Mouse (Mus musculus) CD4-positive helper T cell, adult 2 months (primary cell): ENCODE results near the gene Ccdc189.

ENCODE experiments used
- DNase-seq: peaks from one replicate; pipeline ENCODE4 v3.0.0-alpha.2; 2012; ENCODE audit warnings: low read depth, missing footprints, low spot score

The Ccdc189 gene

DNA sequence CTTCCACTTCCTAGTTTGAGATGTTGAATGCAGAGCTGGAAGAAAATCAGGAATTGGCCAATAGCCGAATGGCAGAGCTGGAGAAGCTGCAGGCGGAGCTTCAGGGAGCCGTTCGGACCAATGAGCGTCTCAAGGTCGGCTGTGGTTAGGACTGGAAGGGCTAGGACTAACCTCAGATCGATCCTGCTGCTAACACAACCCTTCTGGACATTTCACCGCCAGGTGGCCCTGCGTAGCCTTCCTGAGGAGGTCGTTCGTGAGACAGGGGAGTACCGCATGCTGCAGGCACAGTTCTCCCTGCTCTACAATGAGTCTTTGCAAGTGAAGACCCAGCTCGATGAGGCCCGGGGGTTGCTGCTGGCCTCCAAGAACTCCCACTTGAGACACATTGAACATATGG is 4.2 kb upstream of the Ccdc189 start:
- no peak for DNase-seq

- DNase-seq, result no peak
Measured at GRCm38 (mm10) chr7:127591108-127591507, 2.7 kb upstream of the Ccdc189 start.

DNA sequence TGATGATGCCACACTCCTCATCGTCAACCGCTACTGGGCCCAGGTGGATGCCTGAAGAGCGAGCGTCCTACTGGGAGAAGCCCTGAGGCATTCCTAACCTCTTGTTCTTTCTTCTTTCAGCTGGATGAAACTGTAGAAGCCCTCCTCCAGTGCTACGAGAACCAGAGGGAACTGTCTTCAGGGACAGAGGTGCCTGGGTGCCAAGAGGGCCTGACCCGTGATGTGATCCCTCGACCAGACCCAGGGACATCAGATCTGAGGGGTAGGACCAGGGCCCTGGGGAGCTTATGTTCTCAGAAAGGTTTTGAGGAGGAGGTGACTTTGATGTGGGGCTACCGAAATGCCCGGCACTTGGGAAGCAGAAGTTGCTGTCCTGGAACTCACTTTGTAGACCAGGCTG is 1.2 kb upstream of the Ccdc189 start:
- no peak for DNase-seq

GRCm38 (mm10) chr7:127588901-127589300 is 506 bp upstream of the Ccdc189 start:
- DNase-seq, result no peak

DNA sequence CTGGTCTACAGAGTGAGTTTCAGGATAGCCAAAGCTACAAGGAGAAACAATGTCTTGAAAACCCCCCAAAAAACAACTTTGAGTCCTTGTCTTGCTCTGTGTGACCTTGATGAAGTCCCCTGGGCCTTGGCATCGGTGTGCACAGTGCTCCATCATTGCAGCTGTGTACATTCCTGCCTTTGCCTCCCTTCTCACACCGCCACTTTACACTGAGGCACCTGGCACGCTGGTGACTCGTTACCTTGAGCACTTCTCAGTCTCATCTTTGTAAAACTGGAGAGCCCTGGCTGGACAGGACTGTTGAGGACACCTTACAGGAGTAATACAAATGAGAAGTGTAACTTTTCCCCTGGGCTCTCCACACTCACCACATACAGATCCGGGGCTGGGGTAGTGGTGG is 1.2 kb downstream of the Ccdc189 start:
- no peak for DNase-seq

DNA sequence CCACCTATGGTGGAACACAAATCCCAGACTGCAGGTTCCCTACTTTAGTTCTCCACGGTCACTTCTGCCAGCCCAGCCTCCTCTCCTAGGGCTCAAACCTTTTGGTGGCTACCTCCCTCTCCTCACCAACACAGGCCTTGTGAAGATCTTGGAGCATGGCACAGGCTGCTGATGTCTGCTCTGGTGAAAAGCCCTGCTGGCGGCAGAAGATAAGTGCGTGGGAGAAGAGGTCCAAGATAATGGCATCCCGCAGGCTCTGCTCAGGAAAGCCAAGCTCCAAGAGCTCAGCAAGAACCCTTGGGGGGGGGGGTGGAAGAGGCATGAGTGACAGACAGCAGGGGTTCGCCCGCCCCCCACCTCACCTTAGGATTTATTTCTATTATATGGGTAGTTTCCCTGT is 2.2 kb downstream of the Ccdc189 start:
- DNase-seq, result no peak

GRCm38 (mm10) chr7:127585031-127585430 is 3.4 kb downstream of the Ccdc189 start:
- DNase-seq, result no peak

- no peak for DNase-seq
Measured at GRCm38 (mm10) chr7:127583260-127583659, 5.1 kb downstream of the Ccdc189 start.

GRCm38 (mm10) chr7:127574115-127574514 is 14.3 kb downstream of the Ccdc189 start:
- peak; percentile 36 for DNase-seq

DNA sequence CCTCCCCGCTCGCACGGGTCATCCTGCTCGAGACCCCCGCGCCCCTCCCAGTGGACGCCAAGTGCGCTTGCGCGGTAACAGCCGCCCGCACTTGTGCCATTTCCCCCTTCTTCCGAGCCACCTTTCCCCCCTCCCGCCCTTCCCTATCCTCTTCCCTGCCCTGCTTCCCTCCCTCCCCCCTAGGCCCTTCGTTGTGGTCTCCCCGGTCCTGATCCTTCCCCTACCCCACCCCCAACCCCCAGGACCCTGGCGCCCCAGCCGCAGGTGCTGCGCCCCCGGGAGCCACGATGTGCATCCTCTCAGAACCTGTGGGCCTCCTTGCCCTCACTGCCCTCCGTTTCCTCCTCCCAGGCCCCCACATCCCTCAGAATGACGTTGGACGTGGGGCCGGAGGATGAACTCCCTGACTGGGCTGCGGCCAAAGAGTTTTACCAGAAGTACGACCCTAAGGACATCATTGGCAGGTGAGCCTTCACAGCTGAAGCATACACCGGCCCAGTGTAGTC is 14.8 kb downstream of the Ccdc189 start:
- DNase-seq, result no peak

- DNase-seq, result peak; percentile 97
Measured at GRCm38 (mm10) chr7:127572895-127573471, 15.4 kb downstream of the Ccdc189 start, which contains the start of gene Phkg2. TSS of gene Phkg2 (plus strand) at chr7:127573340.

DNA sequence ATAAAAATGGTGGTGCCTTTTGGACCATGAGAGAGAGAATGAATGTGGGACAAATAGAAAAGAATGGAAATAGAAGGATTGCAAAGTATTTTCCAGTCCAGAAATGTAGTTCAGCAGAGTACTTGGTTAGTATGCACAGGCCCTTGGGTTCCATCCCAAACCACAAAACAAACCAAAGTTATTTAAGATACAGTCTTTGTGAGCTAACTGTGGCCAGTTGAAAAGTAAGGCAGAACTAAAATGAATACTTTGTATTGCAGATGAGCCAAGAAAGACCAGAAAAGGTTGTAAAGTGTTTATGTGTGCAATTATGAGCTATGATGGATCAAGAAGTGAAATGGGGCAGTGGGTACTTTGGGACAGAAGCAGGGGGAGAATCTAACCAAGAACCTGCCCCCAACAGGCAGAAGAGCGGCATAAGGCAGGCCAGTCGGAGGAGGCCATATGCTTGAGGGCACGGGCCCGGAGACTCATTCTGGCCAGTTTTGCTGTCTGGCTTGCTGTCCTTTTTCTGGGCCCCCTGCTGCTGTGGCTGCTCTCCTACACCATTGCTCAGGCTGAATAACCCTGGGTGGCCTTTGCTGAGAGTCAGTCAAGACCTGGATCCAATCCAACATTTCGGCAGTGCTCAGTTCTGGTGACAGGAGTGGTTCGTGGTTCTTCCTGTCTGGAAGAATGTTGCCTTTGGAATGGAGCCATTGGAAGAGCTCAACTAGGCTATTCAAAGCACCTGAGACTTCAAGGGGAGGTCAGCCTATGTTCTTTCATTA is 23.8 kb downstream of the Ccdc189 start:
- DNase-seq, result no peak

GRCm38 (mm10) chr7:127561340-127561858 is 27.0 kb downstream of the Ccdc189 start, which contains the start of gene Tmem265:
TSS of gene Tmem265 (plus strand) at chr7:127561390.
- no peak for DNase-seq

GRCm38 (mm10) chr7:127560580-127560979 is 27.8 kb downstream of the Ccdc189 start:
- no peak for DNase-seq

DNA sequence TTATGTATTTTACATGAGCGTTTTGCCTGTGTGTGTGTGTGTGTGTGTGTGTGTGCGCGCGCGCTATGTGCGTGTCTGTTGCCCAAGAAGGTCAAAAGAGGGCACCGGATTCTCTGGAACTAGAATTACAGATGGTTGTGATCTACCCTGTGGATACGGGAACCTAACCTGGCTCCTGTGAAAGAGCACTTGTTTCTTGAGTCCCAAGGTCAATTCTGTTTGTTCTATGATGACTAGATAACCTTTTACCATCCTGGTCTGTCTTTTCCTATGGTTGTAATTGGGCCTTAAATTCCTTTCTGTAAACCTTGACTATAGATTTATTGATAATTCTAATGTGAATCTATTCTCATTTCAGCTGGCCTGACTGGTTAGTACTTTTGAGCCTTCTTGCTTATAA is 36.8 kb downstream of the Ccdc189 start:
- no peak for DNase-seq

DNA sequence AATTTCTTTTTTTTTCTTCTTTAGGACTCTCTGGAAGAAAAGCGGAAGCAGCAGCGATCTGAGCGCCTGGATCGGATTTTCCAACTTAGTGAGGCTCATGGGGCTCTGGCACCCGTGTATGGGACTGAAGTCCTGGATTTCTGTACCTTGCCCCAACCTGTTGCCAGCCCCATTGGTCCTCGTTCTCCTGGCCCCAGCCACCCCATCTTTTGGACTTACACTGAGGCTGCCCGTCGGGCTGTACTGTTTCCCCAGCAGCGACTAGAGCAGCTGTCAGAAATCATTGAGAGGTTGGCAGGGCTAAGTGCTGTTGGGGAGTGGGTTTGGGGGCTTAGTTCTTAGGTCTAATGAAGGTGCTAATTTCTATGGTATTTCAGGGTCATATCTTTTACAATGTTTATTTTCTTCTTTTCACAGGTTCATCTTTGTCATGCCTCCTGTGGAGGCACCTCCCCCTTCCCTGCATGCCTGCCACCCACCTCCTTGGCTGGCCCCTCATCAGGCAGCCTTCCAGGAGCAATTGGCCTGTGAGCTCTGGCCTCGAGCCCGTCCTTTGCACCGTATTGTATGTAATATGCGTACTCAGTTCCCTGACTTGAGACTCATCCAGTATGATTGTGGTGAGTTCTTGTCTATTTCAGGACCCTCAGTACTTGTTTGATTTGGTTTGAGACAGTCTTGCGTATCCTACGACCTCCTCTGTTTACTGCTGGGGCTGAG is 39.1 kb downstream of the Ccdc189 start:
- no peak for DNase-seq

DNA sequence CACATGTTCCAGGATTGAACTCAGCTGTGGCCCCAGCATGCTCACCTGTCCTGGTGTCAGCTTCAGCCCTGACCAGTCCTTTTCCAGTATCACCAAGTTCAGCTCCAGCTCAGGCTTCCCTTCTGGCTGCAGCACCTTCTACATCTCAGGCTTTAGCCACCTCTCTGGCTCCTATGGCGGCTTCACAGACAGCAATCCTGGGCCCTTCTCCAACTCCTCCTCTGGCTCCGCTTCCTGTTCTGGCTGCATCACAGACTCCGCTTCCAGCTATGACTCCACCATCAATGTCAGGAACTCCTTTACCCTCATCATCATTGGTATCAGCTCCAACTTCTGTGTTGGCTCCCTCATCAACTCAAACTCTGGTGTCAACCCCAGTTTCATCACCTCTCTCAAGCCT is 46.7 kb downstream of the Ccdc189 start:
- DNase-seq, result no peak
